Mouse (Mus musculus): ENCODE data around the gene Rptor. TPM values are rescaled to one million over a fixed set of nuclear protein-coding genes. Genes with fewer than 3 reads are reported as not detected.
A peak's percentile ranks its signal among the peaks of the same experiment; 100 is the strongest.

Rptor gene
- polyA plus RNA-seq, 1 experiment from 2014 or later, result 15.6 TPM

- WGBS, result 91% methylated on average over 5 of the region's 5 CpGs
- DNase-seq (ENCODE audit: low spot score), result no peak
- no peak overlapping the region for H3K27ac ChIP-seq
- peaks cover 65% of the 10 kb centered on the region for H3K36me3 ChIP-seq
- H3K9me3 ChIP-seq, result no peaks in the 10 kb centered on the region
- no peaks in the 10 kb centered on the region for H3K4me1 ChIP-seq
- H3K27me3 ChIP-seq (ENCODE audit: insufficient read depth, poor library complexity, severe bottlenecking), result no peaks in the 10 kb centered on the region
- no peak overlapping the region for H3K4me3 ChIP-seq
Measured at GRCm38 (mm10) chr11:119848189-119848588, 245.5 kb downstream of the Rptor start.

- peak; percentile 72 for DNase-seq (ENCODE audit: low spot score)
- 62% methylated on average over 7 of the region's 7 CpGs for WGBS
- no peaks in the 10 kb centered on the region for H3K9me3 ChIP-seq
- peaks cover 85% of the 10 kb centered on the region for H3K36me3 ChIP-seq
- H3K4me1 ChIP-seq, result 0 out of 2 replicates have a peak, but pooled peaks cover 4% of the 10 kb centered on the region
- no peak overlapping the region for H3K4me3 ChIP-seq
- H3K27me3 ChIP-seq (ENCODE audit: insufficient read depth, poor library complexity, severe bottlenecking), result no peaks in the 10 kb centered on the region
- 0 out of 2 replicates have a peak overlapping the region, but pooled peaks have one; percentile 25 for H3K27ac ChIP-seq
Measured at GRCm38 (mm10) chr11:119855999-119856398, 253.3 kb downstream of the Rptor start.

- 88% methylated on average over 8 of the region's 8 CpGs for WGBS
- Histone ChIP-seq H3K36me3 (peaks cover 55% of the 10 kb centered on the region), H3K27ac (no peak overlapping the region)
Measured at GRCm38 (mm10) chr11:119862523-119863299, 260.0 kb downstream of the Rptor start.

GRCm38 (mm10) chr11:119863421-119863821 lies 260.7 kb downstream of the Rptor start:
- WGBS, result 53% methylated on average over 10 of the region's 10 CpGs
- Histone ChIP-seq H3K36me3 (peaks cover 52% of the 10 kb centered on the region), H3K9me3 (no peaks in the 10 kb centered on the region), H3K4me1 (peaks cover 5% of the 10 kb centered on the region), H3K27me3 (ENCODE audit: insufficient read depth, poor library complexity, severe bottlenecking) (no peaks in the 10 kb centered on the region), H3K4me3 (no peak overlapping the region), H3K27ac (peak overlapping the region; percentile 54; the same call in 1 of the 2 replicates)
- no peak for DNase-seq (ENCODE audit: low spot score)

More at GRCm38 (mm10) chr11:119862523-119863299, 260.0 kb downstream of the Rptor start:
- H3K4me3 ChIP-seq, result no peak overlapping the region
- H3K27me3 ChIP-seq (ENCODE audit: insufficient read depth, poor library complexity, severe bottlenecking), result no peaks in the 10 kb centered on the region
- DNase-seq (ENCODE audit: low spot score), result no peak
- H3K9me3 ChIP-seq, result no peaks in the 10 kb centered on the region
- H3K4me1 ChIP-seq, result peaks cover 5% of the 10 kb centered on the region

GRCm38 (mm10) chr11:119866837-119867236 lies 264.1 kb downstream of the Rptor start:
- Histone ChIP-seq H3K4me1 (peaks cover 5% of the 10 kb centered on the region), H3K36me3 (peaks cover 49% of the 10 kb centered on the region), H3K4me3 (no peak overlapping the region), H3K27me3 (ENCODE audit: insufficient read depth, poor library complexity, severe bottlenecking) (no peaks in the 10 kb centered on the region), H3K9me3 (no peaks in the 10 kb centered on the region), H3K27ac (no peak overlapping the region)
- 80% methylated on average over 6 of the region's 6 CpGs for WGBS
- DNase-seq (ENCODE audit: low spot score), result no peak

GRCm38 (mm10) chr11:119868138-119868537 lies 265.4 kb downstream of the Rptor start:
- WGBS, result 84% methylated on average over 3 of the region's 3 CpGs
- no peaks in the 10 kb centered on the region for H3K9me3 ChIP-seq
- H3K4me3 ChIP-seq, result no peak overlapping the region
- H3K4me1 ChIP-seq, result peaks cover 4% of the 10 kb centered on the region
- H3K27me3 ChIP-seq (ENCODE audit: insufficient read depth, poor library complexity, severe bottlenecking), result no peaks in the 10 kb centered on the region
- peaks cover 56% of the 10 kb centered on the region for H3K36me3 ChIP-seq
- no peak for DNase-seq (ENCODE audit: low spot score)
- no peak overlapping the region for H3K27ac ChIP-seq

GRCm38 (mm10) chr11:119868556-119868955 lies 265.9 kb downstream of the Rptor start:
- WGBS, result 84% methylated on average over 4 of the region's 4 CpGs
- no peak for DNase-seq (ENCODE audit: low spot score)
- no peaks in the 10 kb centered on the region for H3K27me3 ChIP-seq (ENCODE audit: insufficient read depth, poor library complexity, severe bottlenecking)

GRCm38 (mm10) chr11:119871141-119871540 lies 268.4 kb downstream of the Rptor start:
- H3K27ac ChIP-seq, result no peak overlapping the region
- no peak overlapping the region for H3K4me3 ChIP-seq
- H3K36me3 ChIP-seq, result peaks cover 72% of the 10 kb centered on the region
- DNase-seq (ENCODE audit: low spot score), result no peak
- no peaks in the 10 kb centered on the region for H3K4me1 ChIP-seq
- H3K27me3 ChIP-seq (ENCODE audit: insufficient read depth, poor library complexity, severe bottlenecking), result no peaks in the 10 kb centered on the region
- H3K9me3 ChIP-seq, result no peaks in the 10 kb centered on the region
- 76% methylated on average over 7 of the region's 7 CpGs for WGBS

More at GRCm38 (mm10) chr11:119868556-119868955, 265.9 kb downstream of the Rptor start:
- H3K9me3 ChIP-seq, result no peaks in the 10 kb centered on the region
- H3K27ac ChIP-seq, result no peak overlapping the region
- peaks cover 60% of the 10 kb centered on the region for H3K36me3 ChIP-seq
- peaks cover under 1% of the 10 kb centered on the region; the same call in 1 of the 2 replicates for H3K4me1 ChIP-seq
- H3K4me3 ChIP-seq, result no peak overlapping the region

GRCm38 (mm10) chr11:119873643-119874042 lies 270.9 kb downstream of the Rptor start:
- no peaks in the 10 kb centered on the region for H3K27me3 ChIP-seq (ENCODE audit: insufficient read depth, poor library complexity, severe bottlenecking)
- WGBS, result 86% methylated on average over 4 of the region's 4 CpGs
- no peak overlapping the region for H3K27ac ChIP-seq
- no peak overlapping the region for H3K4me3 ChIP-seq
- no peaks in the 10 kb centered on the region for H3K4me1 ChIP-seq
- no peak for DNase-seq (ENCODE audit: low spot score)
- peaks cover 87% of the 10 kb centered on the region for H3K36me3 ChIP-seq
- no peaks in the 10 kb centered on the region for H3K9me3 ChIP-seq

GRCm38 (mm10) chr11:119874841-119875240 lies 272.1 kb downstream of the Rptor start:
- Histone ChIP-seq H3K36me3 (peaks cover 85% of the 10 kb centered on the region), H3K9me3 (no peaks in the 10 kb centered on the region), H3K27ac (no peak overlapping the region), H3K4me3 (no peak overlapping the region), H3K4me1 (no peaks in the 10 kb centered on the region), H3K27me3 (ENCODE audit: insufficient read depth, poor library complexity, severe bottlenecking) (no peaks in the 10 kb centered on the region)
- DNase-seq (ENCODE audit: low spot score), result no peak
- WGBS, result 88% methylated on average over 1 of the region's 1 CpGs

GRCm38 (mm10) chr11:119875685-119876084 lies 273.0 kb downstream of the Rptor start:
- 74% methylated on average over 9 of the region's 9 CpGs for WGBS
- Histone ChIP-seq H3K4me3 (no peak overlapping the region), H3K27ac (no peak overlapping the region), H3K36me3 (peaks cover 93% of the 10 kb centered on the region), H3K9me3 (no peaks in the 10 kb centered on the region), H3K27me3 (ENCODE audit: insufficient read depth, poor library complexity, severe bottlenecking) (no peaks in the 10 kb centered on the region), H3K4me1 (no peaks in the 10 kb centered on the region)
- DNase-seq (ENCODE audit: low spot score), result no peak

GRCm38 (mm10) chr11:119877124-119877523 lies 274.4 kb downstream of the Rptor start:
- Histone ChIP-seq H3K27me3 (ENCODE audit: insufficient read depth, poor library complexity, severe bottlenecking) (no peaks in the 10 kb centered on the region), H3K4me3 (no peak overlapping the region), H3K27ac (no peak overlapping the region), H3K9me3 (no peaks in the 10 kb centered on the region), H3K36me3 (peaks cover 85% of the 10 kb centered on the region), H3K4me1 (peaks cover 2% of the 10 kb centered on the region; the same call in 1 of the 2 replicates)
- WGBS, result 94% methylated on average over 7 of the region's 7 CpGs
- no peak for DNase-seq (ENCODE audit: low spot score)

- H3K4me3 ChIP-seq, result no peak overlapping the region
- H3K27ac ChIP-seq, result no peak overlapping the region
- no peak for DNase-seq (ENCODE audit: low spot score)
- peaks cover 60% of the 10 kb centered on the region for H3K36me3 ChIP-seq
- peaks cover 26% of the 10 kb centered on the region for H3K4me1 ChIP-seq
- H3K9me3 ChIP-seq, result no peaks in the 10 kb centered on the region
- WGBS, result 90% methylated on average over 5 of the region's 5 CpGs
- no peaks in the 10 kb centered on the region for H3K27me3 ChIP-seq (ENCODE audit: insufficient read depth, poor library complexity, severe bottlenecking)
Measured at GRCm38 (mm10) chr11:119879573-119879972, 276.9 kb downstream of the Rptor start.

All from heart, embryonic 10.5 days (tissue).